Mouse (Mus musculus) left cerebral cortex, postnatal 36 days (tissue): ENCODE measurements around the gene Ppp1r9a. TPM values are rescaled to one million over a fixed set of nuclear protein-coding genes. Genes with fewer than 3 reads are reported as not detected.
A peak's percentile ranks its signal among the peaks of the same experiment; 100 is the strongest.

Experiments
- DNase-seq, 2 experiments: peaks; one replicate each; pipeline ENCODE4 v3.0.0; 2021 to 2022; ENCODE audit warnings: low spot score in 2 of 2, mixed read lengths in 1 of 2
- intact Hi-C: fragments of 180-260 bp; cut with DNase I; formaldehyde crosslinking; loops from one replicate; pipeline ENCODE4 v1.15.1; 2025
- total RNA-seq, 2 experiments: library from RNA; stranded (reverse); gene quantifications; 2 replicates each; pipeline ENCODE4 v1.2.3; 2021

Ppp1r9a gene
- total RNA-seq, 2 experiments from 2014 or later: 199 TPM

DNA sequence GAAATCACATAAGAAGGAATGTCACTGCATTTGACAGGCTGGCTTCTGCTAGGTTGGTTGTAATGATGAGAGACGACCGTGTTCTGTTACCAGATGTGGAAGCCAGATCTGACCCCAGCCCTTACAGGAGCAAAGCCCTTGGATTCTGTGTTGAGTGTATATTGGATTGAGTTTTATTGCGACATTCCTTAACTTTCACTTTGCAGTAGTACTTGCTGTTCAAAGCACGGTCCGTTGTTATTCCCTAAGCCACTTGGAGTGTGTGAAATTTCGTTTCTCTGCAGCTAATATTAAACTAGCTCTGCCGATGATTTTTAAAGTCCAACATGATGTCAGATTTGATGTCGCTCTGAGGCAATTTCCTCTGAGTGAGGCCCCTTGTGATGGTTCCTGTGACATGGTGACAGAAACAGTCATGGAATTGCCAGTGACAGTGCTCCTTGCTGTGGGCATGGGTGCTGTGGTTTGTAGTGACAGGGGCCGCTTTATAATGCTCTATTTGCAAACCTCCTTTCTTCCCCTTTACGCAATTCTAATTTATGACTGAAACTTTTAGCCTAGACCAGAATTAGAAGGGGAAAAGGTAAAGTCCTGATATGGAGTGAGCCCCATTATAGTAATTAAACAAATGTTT, 271.6 kb downstream of the Ppp1r9a start:
- DNase-seq: no peak
- intact Hi-C loops: no loop called here

DNA sequence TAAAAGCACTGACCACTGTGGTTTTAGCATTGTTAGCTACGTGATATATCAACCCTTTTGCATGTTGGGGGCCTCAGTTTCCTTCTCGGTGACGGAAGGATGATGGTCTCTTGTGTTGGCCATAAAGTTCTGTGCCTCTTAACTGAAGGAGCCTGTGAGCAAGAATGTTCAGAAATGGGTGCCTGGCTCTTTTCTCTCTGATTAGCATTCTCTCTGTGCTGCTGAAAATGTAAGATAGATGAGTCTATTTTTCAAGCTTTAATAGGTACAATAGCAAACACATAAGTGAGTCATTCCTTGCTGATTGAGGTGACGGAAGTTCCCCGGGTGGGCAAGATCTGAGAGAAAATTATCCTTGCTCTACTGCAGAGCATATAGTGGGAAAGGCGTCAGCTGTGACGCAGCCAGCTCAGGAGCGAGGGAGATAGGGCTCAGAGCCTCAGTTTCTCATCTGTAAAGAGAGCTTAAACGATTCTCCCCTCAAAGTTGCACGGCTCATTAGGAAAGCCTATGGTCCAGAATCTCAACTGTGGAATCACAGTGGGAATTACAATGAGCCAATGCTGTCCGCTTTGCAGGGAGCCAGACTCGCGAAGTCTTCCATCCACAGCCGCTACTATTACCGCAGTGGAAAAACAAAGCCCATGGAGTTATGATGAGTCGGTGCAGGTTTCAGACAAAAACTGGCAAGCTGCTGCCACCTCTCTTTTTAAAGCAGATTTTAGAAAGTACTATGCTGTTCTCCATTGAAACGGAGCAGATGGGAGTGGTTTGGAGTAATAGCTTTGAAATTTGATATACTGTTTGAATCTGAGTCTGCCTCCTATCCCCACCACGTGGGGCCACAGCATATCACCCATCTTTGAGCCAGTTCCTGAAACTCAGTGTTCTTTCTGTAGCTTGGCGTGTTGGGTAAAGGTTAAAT, 275.5 kb downstream of the Ppp1r9a start:
- peak in 1 of 2 experiments; percentile 8 for DNase-seq
- intact Hi-C loops: no loop called here

DNA sequence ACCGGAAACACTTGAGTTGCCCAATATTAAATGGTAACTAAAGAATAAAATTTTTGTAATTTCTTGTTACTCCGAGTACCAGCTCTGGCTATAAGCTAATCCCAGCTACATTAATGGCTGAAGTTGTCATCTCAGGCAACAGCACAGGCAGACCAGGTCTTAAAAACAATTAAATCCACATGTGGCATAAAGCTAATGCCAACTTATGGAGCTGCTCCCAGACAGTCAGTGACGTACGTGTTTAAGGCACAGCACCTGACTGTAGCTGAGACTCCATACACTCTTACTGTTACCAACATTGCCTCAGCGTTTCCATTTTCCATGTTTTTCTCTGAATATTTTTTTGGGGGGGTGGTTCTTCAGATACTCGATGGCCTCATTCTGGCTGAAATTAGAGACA, 276.5 kb downstream of the Ppp1r9a start:
- intact Hi-C loops: no loop called here
- DNase-seq: no peak

DNA sequence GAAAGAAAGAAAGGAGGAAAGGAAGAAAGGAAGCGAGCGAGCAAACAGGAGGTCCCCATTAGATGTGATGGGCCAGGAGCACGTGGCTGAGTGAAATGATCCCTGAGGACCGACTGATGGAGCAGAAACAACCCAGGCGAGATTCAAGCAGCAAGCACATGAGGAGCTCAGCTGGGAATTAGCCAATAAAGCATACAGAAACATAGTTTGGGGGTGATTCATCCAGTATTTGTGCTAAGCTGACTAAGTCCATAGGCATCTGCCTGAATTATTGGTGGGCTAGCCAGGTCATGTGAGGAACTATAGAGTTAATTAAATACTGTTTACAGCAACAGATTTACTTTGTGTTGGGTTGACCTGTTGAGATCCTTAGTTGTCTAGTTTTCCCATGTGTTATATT, 277.9 kb downstream of the Ppp1r9a start:
- no peak for DNase-seq
- intact Hi-C loops: no loop called here

DNA sequence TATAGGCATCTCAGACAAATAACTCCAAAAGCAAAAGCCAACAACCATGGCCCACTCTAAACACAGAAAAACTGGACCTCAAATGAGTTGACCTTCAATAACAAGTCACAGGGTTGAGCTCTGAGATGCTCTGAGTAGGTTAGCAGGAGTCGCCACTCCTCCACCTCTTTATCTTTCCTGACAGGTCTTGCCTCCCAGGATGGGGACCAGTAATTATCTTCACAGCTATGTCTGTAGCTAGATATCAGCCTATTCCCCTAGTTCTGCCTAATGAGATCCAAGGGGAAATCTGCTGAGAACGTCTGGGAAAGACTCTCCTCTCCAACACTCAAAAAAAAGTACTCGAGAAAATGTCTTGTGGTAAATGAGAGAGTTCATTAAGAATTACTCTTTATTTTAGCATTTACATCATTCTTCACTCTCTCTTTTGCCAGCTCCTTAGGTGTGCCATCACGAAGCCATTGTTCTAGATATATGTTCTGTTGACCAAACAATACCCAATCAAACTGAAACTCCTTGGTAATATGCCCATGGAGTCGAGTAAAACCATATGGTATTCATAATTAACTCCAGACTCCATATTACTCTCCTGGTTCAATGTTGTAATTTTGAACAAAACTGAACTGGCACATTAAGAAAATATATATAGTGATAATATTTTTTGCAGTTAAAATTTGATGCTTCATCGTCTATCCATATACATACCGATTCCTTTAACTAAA, 283.7 kb downstream of the Ppp1r9a start:
- no peak for DNase-seq
- intact Hi-C loops: no loop called here

DNA sequence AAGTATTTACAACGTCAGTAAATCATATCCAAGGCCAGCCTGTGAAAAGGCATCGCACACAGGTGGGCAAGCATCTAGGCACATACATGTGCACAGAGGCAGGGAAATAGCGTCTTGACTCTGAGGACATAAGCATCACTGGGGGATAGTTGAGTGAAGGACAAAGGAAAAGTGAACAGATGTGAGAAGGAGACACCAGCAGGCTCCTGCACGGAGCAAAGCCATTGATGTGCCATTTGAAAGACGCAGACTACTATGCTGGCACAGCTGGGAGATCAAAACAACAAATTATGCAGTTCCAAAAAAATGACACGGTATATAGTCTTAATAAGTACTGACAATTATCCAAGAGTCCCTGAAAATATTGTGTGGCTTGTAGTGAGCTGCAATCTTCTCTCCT, 284.9 kb downstream of the Ppp1r9a start:
- intact Hi-C loops: no loop called here
- no peak for DNase-seq

DNA sequence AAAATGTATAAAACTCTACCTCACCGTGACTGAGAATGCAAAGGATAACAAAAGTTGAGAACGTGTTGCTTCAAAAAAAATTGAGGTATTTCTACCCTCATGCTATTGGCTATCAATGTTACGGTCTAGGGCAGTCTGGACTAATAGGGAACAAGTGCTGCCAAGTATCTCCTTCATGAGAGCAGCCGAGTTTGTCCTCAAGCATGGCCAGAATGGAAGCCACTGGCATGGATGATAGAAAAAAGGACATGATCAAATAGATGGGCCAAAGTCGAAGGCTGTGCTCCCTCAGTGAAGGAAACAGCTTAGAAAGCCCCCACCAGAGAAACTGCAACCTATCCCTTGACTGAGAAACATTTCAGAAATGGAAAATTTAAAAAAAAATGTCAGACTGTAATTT, 285.3 kb downstream of the Ppp1r9a start:
- no peak for DNase-seq
- intact Hi-C loops: no loop called here

DNA sequence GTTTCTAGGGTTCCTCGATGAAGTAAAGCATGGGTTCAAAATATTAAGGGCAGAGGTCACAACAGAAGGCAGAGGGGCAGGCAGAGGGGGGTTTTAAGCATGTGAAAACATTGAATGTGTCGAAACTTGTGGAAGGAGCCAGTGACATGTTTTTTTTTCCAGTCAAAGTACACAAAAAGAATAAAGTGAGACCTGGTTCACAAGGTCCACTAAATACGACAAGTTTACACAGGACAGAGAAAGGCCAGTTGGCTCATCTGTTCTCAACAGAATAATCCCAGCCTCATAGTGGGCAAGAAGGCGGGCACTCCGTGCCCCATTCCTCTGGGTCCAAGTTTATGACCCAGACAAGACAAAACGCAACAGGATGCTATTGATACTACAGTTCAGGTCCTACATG, 286.2 kb downstream of the Ppp1r9a start:
- DNase-seq: no peak

DNA sequence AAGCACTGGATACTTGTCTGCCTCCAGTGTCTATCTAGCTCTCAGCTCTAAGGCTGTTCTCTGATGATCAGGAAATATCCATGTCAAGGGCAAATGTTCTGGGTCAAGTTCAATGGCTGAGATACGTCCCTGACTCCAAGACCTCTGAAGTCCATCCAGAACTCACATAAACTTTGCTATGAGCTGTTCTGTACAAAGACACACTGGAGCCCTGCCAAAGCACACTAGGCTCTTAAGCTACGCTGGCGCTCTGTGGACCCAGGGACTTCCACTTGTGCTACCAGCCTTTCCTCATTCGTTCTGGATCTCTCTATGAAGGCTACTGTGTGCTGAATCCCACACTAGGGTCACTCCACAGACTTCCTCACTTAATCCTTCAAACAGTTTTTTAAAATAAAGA, 286.8 kb downstream of the Ppp1r9a start:
- intact Hi-C loops: no loop called here
- DNase-seq: no peak

More for the DNA sequence above, 286.2 kb downstream of the Ppp1r9a start:
- intact Hi-C loops: no loop called here

DNA sequence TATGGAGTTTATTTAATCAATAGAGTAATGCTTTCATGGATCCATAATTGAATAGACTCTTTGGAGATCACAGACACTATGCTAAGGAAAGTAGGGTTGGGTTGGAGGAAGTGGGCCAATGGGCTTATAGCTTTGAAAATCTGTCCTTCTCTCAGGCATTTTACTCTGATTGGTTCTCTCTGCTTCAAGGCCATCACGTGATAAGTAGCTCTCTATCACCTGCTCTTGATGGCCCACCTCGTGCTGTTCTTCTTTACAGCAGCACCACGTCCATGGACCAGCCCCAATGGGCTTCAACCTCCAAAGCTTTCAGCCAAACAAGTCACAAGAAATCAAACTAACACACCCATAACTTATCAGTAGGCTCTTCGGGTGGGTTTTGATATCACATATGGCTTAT, 288.0 kb downstream of the Ppp1r9a start:
- intact Hi-C loops: no loop called here
- no peak for DNase-seq

DNA sequence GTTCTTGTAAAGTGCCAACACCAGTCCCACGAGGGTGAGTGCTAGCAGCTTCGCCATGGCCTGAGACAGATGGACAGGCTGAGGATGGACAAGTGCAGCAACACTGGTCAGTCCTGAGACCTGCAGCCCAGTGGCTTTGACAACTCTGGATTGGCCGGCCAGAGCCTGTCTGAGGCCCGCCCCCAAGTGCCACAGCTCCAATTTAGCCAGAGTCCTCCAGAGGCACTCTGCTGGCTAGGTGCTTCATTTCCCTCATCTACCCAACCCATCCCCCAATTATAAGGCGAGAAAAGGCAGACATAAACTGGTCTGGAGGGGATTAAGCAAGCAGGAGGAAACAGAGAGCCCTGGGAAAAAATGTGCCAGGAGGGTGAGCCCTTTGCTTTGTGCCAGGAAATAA, 291.0 kb downstream of the Ppp1r9a start, which contains the start of gene Pon1:
Pon1 (minus strand) TSS at position 254 of the 400 bp plus-strand sequence.
- intact Hi-C loops: no loop called here
- DNase-seq: no peak

DNA sequence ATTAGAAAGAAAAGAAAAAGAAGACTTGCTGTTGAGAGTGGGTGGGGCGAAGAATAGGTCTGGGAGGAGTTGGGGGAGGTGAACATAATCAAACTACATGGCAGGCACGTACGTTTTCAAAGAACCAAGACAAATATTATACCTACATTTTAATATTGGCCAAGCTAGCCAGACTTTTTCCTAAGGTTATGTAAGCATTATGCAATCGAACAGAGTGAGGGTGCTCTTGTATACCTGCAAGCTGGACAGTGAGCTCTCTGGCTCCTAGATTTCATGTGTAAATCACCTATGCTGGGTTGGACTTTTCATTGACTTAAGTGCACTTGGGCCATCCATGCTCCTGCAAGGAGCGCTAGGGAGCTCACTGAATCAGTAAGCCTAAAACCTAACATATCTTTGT, 295.9 kb downstream of the Ppp1r9a start:
- intact Hi-C loops: no loop called here
- DNase-seq: no peak

DNA sequence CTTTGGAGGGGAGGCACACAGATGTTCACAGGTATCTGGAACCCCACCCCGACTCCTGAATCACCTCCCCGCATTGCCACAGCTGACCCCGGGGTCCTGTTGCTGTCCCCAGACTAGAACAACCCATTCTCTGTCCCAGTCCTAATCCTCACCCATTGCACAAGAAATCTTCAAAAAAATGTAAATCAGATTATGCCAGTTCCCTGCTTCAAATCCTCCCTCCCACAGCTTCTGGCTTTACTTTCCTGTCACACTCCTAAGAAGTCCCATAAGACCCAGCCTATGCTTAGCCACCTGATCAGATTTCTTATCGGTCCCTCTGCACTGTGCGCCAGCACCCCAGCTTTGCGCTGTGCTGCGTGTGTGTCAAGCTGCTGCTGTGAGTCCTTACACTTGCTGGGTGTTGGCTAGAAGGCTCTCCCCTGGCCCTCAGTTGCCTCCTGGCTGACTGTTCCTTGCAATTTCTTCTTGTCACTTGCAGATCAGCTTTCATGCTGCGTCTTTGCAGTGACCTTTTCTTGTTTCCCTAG, 296.7 kb downstream of the Ppp1r9a start:
- intact Hi-C loops: no loop called here
- DNase-seq: no peak

DNA sequence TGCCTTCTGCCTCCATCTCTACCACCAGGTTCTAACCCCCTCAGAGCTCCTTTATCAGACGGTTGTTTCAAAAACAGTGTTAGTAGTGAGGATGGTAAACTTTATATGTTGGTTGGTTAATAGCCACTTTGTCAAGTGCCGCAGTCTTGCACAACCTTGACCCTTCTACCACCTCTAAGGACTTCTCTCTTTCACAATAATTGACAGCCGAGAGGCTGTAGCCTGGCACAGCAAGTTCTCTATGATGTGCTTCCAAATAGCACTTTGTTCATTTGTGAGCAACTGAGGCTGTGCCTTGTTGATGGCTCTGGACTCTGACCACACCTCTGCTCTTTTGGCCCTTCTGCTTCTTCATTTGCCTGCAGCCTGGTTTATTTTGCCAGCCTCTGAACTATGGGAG, 297.2 kb downstream of the Ppp1r9a start:
- DNase-seq: no peak
- intact Hi-C loops: no loop called here

DNA sequence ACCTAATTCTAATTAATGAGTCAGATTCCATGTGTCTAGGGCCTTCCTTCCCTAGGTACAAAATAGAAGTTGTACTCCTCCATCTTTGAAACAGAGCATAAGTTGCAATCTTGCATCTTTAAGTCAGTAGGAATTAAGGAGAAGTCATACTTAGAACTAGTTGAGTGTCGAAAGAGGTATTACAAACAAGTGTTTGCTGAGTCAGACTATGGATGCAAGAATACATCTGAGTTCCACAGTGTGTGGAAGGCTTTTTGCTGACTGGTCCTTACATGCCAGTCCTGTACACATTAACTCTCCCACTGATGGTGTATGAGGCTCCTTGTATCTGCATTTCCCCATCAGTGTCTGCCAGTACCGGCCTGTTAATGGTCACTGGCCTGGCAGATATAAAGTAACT, 305.1 kb downstream of the Ppp1r9a start:
- intact Hi-C loops: no loop called here
- no peak for DNase-seq

Other genes with a start within 250 kb of the Ppp1r9a start
- gene Sgce, start 155.7 kb upstream of the Ppp1r9a start, total RNA-seq: 10 to 100 TPM; 30.0 to 34.7 TPM
- gene Peg10, start 155.6 kb upstream of the Ppp1r9a start, total RNA-seq: 10 to 100 TPM in 1 of 2 experiments, 1 to 10 TPM in 1; 9.2 to 14.7 TPM